Mouse (Mus musculus) lung, embryonic 15.5 days (tissue): ENCODE data around the gene Pgm1. TPM values are rescaled to one million over a fixed set of nuclear protein-coding genes. Genes with fewer than 3 reads are reported as not detected.
A peak's percentile ranks its signal among the peaks of the same experiment; 100 is the strongest.

Source experiments
- ATAC-seq: fragments of 200-750 bp; cut with Nextera tagmentation; 2 replicates; pipeline ENCODE4 v1.8.0; 2017; ENCODE audit warnings: moderate number of reproducible peaks, borderline replicate concordance; ENCODE audit not compliant: low FRiP score, low TSS enrichment; ENCODE audit errors: extremely low read depth
- H3K27ac ChIP-seq: fragments of 300-500 bp; sonication (generic); 2 replicates; pipeline ENCODE4 v1.5.1; 2015; ENCODE audit warnings: moderate library complexity, mild to moderate bottlenecking, inconsistent platforms
- H3K27me3 ChIP-seq: fragments of 300-500 bp; sonication (generic); 2 replicates; pipeline ENCODE4 v1.6.1; 2015; ENCODE audit warnings: inconsistent platforms
- H3K36me3 ChIP-seq: fragments of 300-500 bp; sonication (generic); 2 replicates; pipeline ENCODE4 v1.6.1; 2015; ENCODE audit warnings: inconsistent platforms
- H3K4me1 ChIP-seq: fragments of 300-500 bp; sonication (generic); 2 replicates; pipeline ENCODE4 v1.6.1; 2015; ENCODE audit warnings: inconsistent platforms
- H3K4me2 ChIP-seq: fragments of 300-500 bp; sonication (generic); 2 replicates; pipeline ENCODE4 v1.6.1; 2015; ENCODE audit warnings: inconsistent platforms, mild to moderate bottlenecking, moderate library complexity
- H3K4me3 ChIP-seq: fragments of 300-500 bp; sonication (generic); 2 replicates; pipeline ENCODE4 v1.5.1; 2015; ENCODE audit warnings: mild to moderate bottlenecking, inconsistent platforms
- H3K9ac ChIP-seq: fragments of 300-500 bp; sonication (generic); 2 replicates; pipeline ENCODE4 v1.6.1; 2015; ENCODE audit warnings: inconsistent platforms
- H3K9me3 ChIP-seq: fragments of 300-500 bp; sonication (generic); 2 replicates; pipeline ENCODE4 v1.6.1; 2016; ENCODE audit warnings: inconsistent platforms
- WGBS: fragments of 180-500 bp; shearing (Covaris S2); methylation state at CpG from one replicate; pipeline ENCODE4 v1.1.7; 2015; 5-methylcytosine and 5-hydroxymethylcytosine counted together
- polyA plus RNA-seq: library from polyadenylated mRNA; unstranded; fragments of >200 nt; fragmentation: Nextera tagmentation; extraction: Ambion mirVana; gene quantifications from 2 replicates; pipeline ENCODE4 v1.2.1, GENCODE M21; 2015

Gene Pgm1
- polyA plus RNA-seq: 71.5 and 79.2 TPM in 2 replicates

- no peaks in the 10 kb centered on the region for H3K9me3 ChIP-seq
- peak within 1 kb of the TSS; percentile 82 for H3K4me2 ChIP-seq
- WGBS: 2% methylated on average over 23 of the region's 23 CpGs
- H3K4me1 ChIP-seq: peaks cover 16% of the 10 kb centered on the region
- peak; percentile 84 for ATAC-seq
- peak within 1 kb of the TSS; percentile 66 for H3K4me3 ChIP-seq
- no peaks in the 10 kb centered on the region for H3K36me3 ChIP-seq
- peak within 1 kb of the TSS; percentile 68 for H3K9ac ChIP-seq
- H3K27me3 ChIP-seq: no peaks in the 10 kb centered on the region
- peak within 1 kb of the TSS; percentile 94 for H3K27ac ChIP-seq
Measured at GRCm38 (mm10) chr4:99929149-99929612, at the start of gene Pgm1. Pgm1 (plus strand) TSS chr4:99929414.

- no peak overlapping the region for H3K27ac ChIP-seq
- ATAC-seq: no peak
- H3K4me3 ChIP-seq: no peak overlapping the region
- no peaks in the 10 kb centered on the region for H3K4me1 ChIP-seq
- no peak overlapping the region for H3K9ac ChIP-seq
- no peaks in the 10 kb centered on the region for H3K36me3 ChIP-seq
- no peaks in the 10 kb centered on the region for H3K27me3 ChIP-seq
- H3K4me2 ChIP-seq: no peak overlapping the region
- H3K9me3 ChIP-seq: no peaks in the 10 kb centered on the region
Measured at GRCm38 (mm10) chr4:99881882-99882281, 47.3 kb upstream of the Pgm1 start.

- H3K27me3 ChIP-seq: no peaks in the 10 kb centered on the region
- no peak overlapping the region for H3K4me2 ChIP-seq
- no peak overlapping the region for H3K4me3 ChIP-seq
- H3K9me3 ChIP-seq: no peaks in the 10 kb centered on the region
- no peaks in the 10 kb centered on the region for H3K4me1 ChIP-seq
- no peaks in the 10 kb centered on the region for H3K36me3 ChIP-seq
- no peak overlapping the region for H3K27ac ChIP-seq
- ATAC-seq: no peak
- H3K9ac ChIP-seq: no peak overlapping the region
Measured at GRCm38 (mm10) chr4:99882405-99882804, 46.8 kb upstream of the Pgm1 start.

- ATAC-seq: no peak
- Histone ChIP-seq H3K9ac (no peak overlapping the region), H3K4me1 (no peaks in the 10 kb centered on the region), H3K27me3 (no peaks in the 10 kb centered on the region), H3K27ac (no peak overlapping the region), H3K9me3 (no peaks in the 10 kb centered on the region), H3K4me3 (no peak overlapping the region), H3K4me2 (no peak overlapping the region), H3K36me3 (no peaks in the 10 kb centered on the region)
- WGBS: 65% methylated on average over 4 of the region's 4 CpGs
Measured at GRCm38 (mm10) chr4:99913894-99914451, 15.2 kb upstream of the Pgm1 start.

- Histone ChIP-seq H3K27me3 (no peaks in the 10 kb centered on the region), H3K4me1 (peaks cover 10% of the 10 kb centered on the region), H3K4me3 (no peak overlapping the region), H3K9ac (no peak overlapping the region), H3K36me3 (no peaks in the 10 kb centered on the region), H3K9me3 (no peaks in the 10 kb centered on the region), H3K4me2 (no peak overlapping the region), H3K27ac (no peak overlapping the region)
- 85% methylated on average over 4 of the region's 4 CpGs for WGBS
- ATAC-seq: no peak
Measured at GRCm38 (mm10) chr4:99926380-99926779, 2.8 kb upstream of the Pgm1 start.

- no peak for ATAC-seq
- Histone ChIP-seq H3K9me3 (no peaks in the 10 kb centered on the region), H3K4me2 (peak overlapping the region; percentile 82; the same call in 1 of the 2 replicates), H3K9ac (no peak overlapping the region), H3K27me3 (no peaks in the 10 kb centered on the region), H3K36me3 (no peaks in the 10 kb centered on the region), H3K27ac (no peak overlapping the region), H3K4me1 (peaks cover 16% of the 10 kb centered on the region), H3K4me3 (no peak overlapping the region)
- WGBS: 33% methylated on average over 6 of the region's 6 CpGs
Measured at GRCm38 (mm10) chr4:99928521-99928920, 693 bp upstream of the Pgm1 start.

GRCm38 (mm10) chr4:99929613-99930517 lies 651 bp downstream of the Pgm1 start, which contains the start of gene Itgb3bp:
Itgb3bp (minus strand) TSS chr4:99929813.
- Histone ChIP-seq H3K4me2 (peak within 1 kb of the TSS; percentile 82), H3K27ac (peak within 1 kb of the TSS; percentile 94), H3K36me3 (no peaks in the 10 kb centered on the region), H3K4me3 (peak within 1 kb of the TSS; percentile 66), H3K9ac (peak within 1 kb of the TSS; percentile 68), H3K9me3 (no peaks in the 10 kb centered on the region), H3K27me3 (no peaks in the 10 kb centered on the region), H3K4me1 (peaks cover 16% of the 10 kb centered on the region)
- WGBS: 2% methylated on average over 56 of the region's 57 CpGs
- peak; percentile 92 for ATAC-seq

- H3K4me1 ChIP-seq: peaks cover 16% of the 10 kb centered on the region
- H3K9ac ChIP-seq: no peak overlapping the region
- peak overlapping the region; percentile 82 for H3K4me2 ChIP-seq
- peak overlapping the region; percentile 66 for H3K4me3 ChIP-seq
- ATAC-seq: no peak
- H3K9me3 ChIP-seq: no peaks in the 10 kb centered on the region
- no peaks in the 10 kb centered on the region for H3K36me3 ChIP-seq
- no peaks in the 10 kb centered on the region for H3K27me3 ChIP-seq
- peak overlapping the region; percentile 67 for H3K27ac ChIP-seq
- WGBS: 42% methylated on average over 10 of the region's 10 CpGs
Measured at GRCm38 (mm10) chr4:99930518-99931239, 1.5 kb downstream of the Pgm1 start.

GRCm38 (mm10) chr4:99931240-99931580 lies 2.0 kb downstream of the Pgm1 start:
- ATAC-seq: no peak
- no peaks in the 10 kb centered on the region for H3K27me3 ChIP-seq
- H3K4me3 ChIP-seq: peak overlapping the region; percentile 66; the same call in 1 of the 2 replicates
- H3K9me3 ChIP-seq: no peaks in the 10 kb centered on the region
- H3K27ac ChIP-seq: peak overlapping the region; percentile 67
- peak overlapping the region; percentile 82 for H3K4me2 ChIP-seq
- no peaks in the 10 kb centered on the region for H3K36me3 ChIP-seq
- peaks cover 16% of the 10 kb centered on the region for H3K4me1 ChIP-seq
- H3K9ac ChIP-seq: no peak overlapping the region
- 69% methylated on average over 11 of the region's 11 CpGs for WGBS

GRCm38 (mm10) chr4:99931807-99932206 lies 2.6 kb downstream of the Pgm1 start:
- H3K4me3 ChIP-seq: no peak overlapping the region
- WGBS: 81% methylated on average over 4 of the region's 4 CpGs
- no peak for ATAC-seq
- peaks cover 16% of the 10 kb centered on the region for H3K4me1 ChIP-seq
- H3K9ac ChIP-seq: no peak overlapping the region
- H3K4me2 ChIP-seq: no peak overlapping the region
- no peaks in the 10 kb centered on the region for H3K27me3 ChIP-seq
- H3K27ac ChIP-seq: no peak overlapping the region
- H3K36me3 ChIP-seq: no peaks in the 10 kb centered on the region
- H3K9me3 ChIP-seq: no peaks in the 10 kb centered on the region

- Histone ChIP-seq H3K27me3 (no peaks in the 10 kb centered on the region), H3K4me3 (no peak overlapping the region), H3K27ac (no peak overlapping the region), H3K9me3 (no peaks in the 10 kb centered on the region), H3K9ac (no peak overlapping the region), H3K36me3 (no peaks in the 10 kb centered on the region), H3K4me1 (peaks cover 24% of the 10 kb centered on the region), H3K4me2 (no peak overlapping the region)
- ATAC-seq: no peak
- WGBS: 81% methylated on average over 7 of the region's 7 CpGs
Measured at GRCm38 (mm10) chr4:99934859-99935258, 5.6 kb downstream of the Pgm1 start.

GRCm38 (mm10) chr4:99936278-99936677 lies 7.1 kb downstream of the Pgm1 start:
- Histone ChIP-seq H3K4me1 (peaks cover 17% of the 10 kb centered on the region), H3K27me3 (no peaks in the 10 kb centered on the region), H3K27ac (no peak overlapping the region), H3K4me3 (no peak overlapping the region), H3K4me2 (no peak overlapping the region), H3K9ac (no peak overlapping the region), H3K9me3 (no peaks in the 10 kb centered on the region), H3K36me3 (no peaks in the 10 kb centered on the region)
- 85% methylated on average over 5 of the region's 5 CpGs for WGBS
- ATAC-seq: no peak
